Mouse (Mus musculus): ENCODE data around the gene Dnah12. TPM values are rescaled to one million over a fixed set of nuclear protein-coding genes. Genes with fewer than 3 reads are reported as not detected.

Dnah12 gene
- total RNA-seq, 2 experiments from 2014 or later = 0.07 to 0.14 TPM

DNA sequence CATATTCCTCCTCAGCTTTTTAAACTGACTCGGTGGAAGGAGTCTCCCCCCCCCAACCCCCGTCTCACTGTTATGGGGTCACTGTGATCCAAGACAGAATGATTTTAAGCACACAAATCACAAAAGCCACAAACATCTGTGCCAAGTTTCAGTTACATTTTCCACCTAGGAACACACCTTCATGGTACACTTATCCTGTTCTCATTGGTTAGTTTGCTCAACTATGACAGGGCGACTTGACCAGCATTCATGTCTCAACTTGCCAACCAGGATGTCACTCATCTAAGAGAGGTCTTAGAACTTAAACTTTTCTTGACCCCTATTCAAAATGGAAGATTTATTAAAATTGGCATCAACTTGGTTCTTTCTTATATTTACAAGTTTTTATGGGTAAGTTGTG, 31.8 kb downstream of the Dnah12 start:
- DNase-seq (ENCODE audit: extremely low spot score in 1 of 2, low spot score in 2 of 2) = no peak
- no peak overlapping the region for H3K27ac ChIP-seq
- no peak overlapping the region for H3K4me3 ChIP-seq
- TF ChIP-seq CTCF (IDR thresholded peaks at IDR 0.05) = no peak
- intact Hi-C loops (cut with DNase I) = no loop called here

DNA sequence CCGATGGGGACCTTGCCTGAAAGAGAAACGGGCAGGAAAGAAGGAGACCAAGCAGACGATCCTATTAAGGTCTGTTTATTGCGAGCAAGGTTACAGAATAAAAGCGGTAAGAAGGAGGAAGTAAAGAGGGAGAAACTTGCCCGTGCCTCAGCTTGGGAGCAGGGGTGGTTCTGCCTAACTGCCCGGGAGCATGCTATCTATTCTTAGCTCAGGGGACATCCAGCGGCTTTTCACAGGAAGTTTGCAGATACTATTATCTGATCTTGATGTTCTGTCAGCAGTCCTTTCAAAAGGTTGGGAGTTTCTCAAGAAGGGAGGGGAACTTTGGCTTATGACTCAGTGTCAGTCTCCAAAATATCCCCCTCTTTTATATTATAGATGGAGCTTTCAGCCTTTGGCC, 65.5 kb downstream of the Dnah12 start:
- no peak for TF ChIP-seq CTCF (IDR thresholded peaks at IDR 0.05)
- DNase-seq (ENCODE audit: extremely low spot score in 1 of 2, low spot score in 2 of 2) = no peak
- Histone ChIP-seq H3K27ac (no peak overlapping the region), H3K4me3 (no peak overlapping the region)
- intact Hi-C loops (cut with DNase I) = no loop called here

DNA sequence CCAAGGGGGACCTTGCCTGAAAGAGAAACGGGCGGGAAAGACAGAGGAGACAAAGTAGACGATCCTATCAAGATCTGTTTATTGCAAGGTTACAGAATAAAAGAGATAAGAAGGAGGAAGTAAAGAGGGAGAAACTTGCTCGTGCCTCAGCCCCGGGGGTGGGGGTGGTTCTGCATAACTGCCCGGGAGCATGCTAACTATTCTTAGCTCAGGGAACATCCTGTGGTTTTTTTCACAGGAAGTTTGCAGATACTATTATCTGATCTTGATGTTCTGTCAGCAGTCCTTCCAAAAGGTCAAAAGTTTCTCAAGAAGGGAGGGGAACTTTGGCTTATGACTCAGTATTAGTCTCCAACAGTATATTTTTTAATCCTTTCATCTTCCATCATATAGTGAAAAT, 71.8 kb downstream of the Dnah12 start:
- no peak for DNase-seq (ENCODE audit: extremely low spot score in 1 of 2, low spot score in 2 of 2)
- no peak overlapping the region for H3K4me3 ChIP-seq
- no peak for TF ChIP-seq CTCF (IDR thresholded peaks at IDR 0.05)

DNA sequence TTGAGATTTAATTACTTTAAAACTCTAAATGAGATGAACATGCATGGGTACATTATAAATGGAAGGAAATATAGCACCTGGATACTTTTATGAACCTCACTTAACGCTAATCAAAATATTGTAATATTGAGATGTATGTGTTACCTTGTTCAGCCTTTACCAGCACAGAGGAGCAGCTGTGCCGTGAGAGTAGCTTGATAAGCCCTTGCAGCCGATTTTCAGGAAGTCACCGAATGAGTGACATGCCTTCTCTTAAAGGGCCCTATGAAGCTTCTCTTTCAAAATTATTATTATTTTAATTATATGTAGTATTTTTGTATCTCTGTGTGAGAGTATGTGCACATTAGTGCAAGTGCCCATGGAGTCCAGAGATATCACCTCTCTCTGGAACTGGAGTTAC, 75.1 kb downstream of the Dnah12 start:
- intact Hi-C loops (cut with DNase I) = no loop called here
- no peak for DNase-seq (ENCODE audit: extremely low spot score in 1 of 2, low spot score in 2 of 2)
- no peak for TF ChIP-seq CTCF (IDR thresholded peaks at IDR 0.05)
- no peak overlapping the region for H3K27ac ChIP-seq
- H3K4me3 ChIP-seq = no peak overlapping the region

More for the DNA sequence above, 71.8 kb downstream of the Dnah12 start:
- no peak overlapping the region for H3K27ac ChIP-seq
- intact Hi-C loops (cut with DNase I) = no loop called here

- no peak for DNase-seq (ENCODE audit: extremely low spot score in 1 of 2, low spot score in 2 of 2)
- no peak overlapping the region for H3K4me3 ChIP-seq
- intact Hi-C loops (cut with DNase I) = no loop called here
- H3K27ac ChIP-seq = no peak overlapping the region
- no peak for TF ChIP-seq CTCF (IDR thresholded peaks at IDR 0.05)
Observed at GRCm38 (mm10) chr14:26773536-26773935, 80.5 kb downstream of the Dnah12 start.

- no peak overlapping the region for H3K4me3 ChIP-seq
- no peak for TF ChIP-seq CTCF (IDR thresholded peaks at IDR 0.05)
- intact Hi-C loops (cut with DNase I) = loop anchor here (10.0 kb wide), 1 partner anchor 111 kb away; the partner anchor contains the start of gene Asb14
- H3K27ac ChIP-seq = no peak overlapping the region
- no peak for DNase-seq (ENCODE audit: extremely low spot score in 1 of 2, low spot score in 2 of 2)
Observed at GRCm38 (mm10) chr14:26783731-26784130, 90.7 kb downstream of the Dnah12 start.

DNA sequence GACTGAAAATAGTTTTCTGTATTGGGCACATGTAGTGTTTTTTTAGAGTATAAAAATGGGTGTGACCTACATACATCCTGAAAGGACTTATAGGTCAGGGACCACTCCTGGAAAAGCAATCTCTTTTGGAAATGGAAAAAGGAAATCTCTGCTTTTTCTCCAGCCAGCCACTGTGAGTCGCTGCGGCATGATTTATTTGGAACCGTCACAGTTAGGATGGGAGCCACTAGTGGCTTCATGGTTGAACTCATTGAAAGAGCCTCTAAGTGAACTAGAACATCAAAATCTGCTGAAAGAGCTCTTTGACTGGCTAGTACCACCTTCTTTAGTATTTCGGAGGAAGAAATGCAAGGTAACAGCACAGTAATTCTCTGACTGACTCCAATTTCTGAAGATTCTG, 92.6 kb downstream of the Dnah12 start:
- intact Hi-C loops (cut with DNase I) = loop anchor here (1.0 to 10.0 kb wide), 2 partner anchors 109 to 312 kb away; partner anchors contain the start of gene Asb14
- no peak for DNase-seq (ENCODE audit: extremely low spot score in 1 of 2, low spot score in 2 of 2)
- Histone ChIP-seq H3K4me3 (no peak overlapping the region), H3K27ac (no peak overlapping the region)
- TF ChIP-seq CTCF (IDR thresholded peaks at IDR 0.05) = peak; percentile 55

DNA sequence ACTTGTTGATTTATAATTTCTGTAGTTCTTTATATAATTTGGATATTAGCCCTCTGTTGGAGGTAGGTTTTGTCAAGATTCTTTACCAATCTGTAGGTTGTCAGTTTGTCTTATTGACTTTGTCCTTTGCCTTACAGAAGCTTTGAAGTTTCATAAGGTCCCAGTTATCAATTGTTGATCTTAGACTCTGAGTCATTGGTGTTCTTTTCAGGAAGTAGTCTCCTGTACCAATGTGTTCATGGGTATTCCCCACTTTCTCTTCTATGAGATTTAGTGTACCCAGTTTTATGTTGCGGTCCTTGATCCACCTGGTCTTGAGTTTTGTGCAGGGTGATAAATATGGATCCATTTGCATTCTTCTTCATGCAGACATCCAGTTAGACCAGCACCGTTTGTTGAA, 101.4 kb downstream of the Dnah12 start:
- no peak overlapping the region for H3K27ac ChIP-seq
- no peak for DNase-seq (ENCODE audit: extremely low spot score in 1 of 2, low spot score in 2 of 2)
- intact Hi-C loops (cut with DNase I) = no loop called here
- no peak overlapping the region for H3K4me3 ChIP-seq
- TF ChIP-seq CTCF (IDR thresholded peaks at IDR 0.05) = no peak

DNA sequence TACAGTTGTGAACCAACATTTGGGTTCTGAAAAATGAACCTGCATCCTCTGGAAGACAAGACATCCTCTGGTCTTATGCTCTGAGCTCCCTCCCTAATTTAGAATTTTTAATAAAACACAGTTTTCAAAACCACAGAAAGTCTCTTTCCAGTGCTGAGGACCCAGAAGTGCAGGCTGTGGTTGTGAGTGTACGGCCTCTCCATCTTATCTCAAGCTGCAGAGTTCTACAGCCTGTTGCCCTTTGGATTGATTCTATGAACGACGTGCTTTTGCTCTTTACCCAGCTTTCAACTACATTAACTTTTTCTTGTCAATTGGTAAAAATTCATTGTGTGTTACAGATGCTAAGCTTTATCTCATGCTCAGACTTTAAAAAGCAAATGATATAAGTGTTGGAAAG, 105.3 kb downstream of the Dnah12 start:
- no peak for DNase-seq (ENCODE audit: extremely low spot score in 1 of 2, low spot score in 2 of 2)
- Histone ChIP-seq H3K27ac (no peak overlapping the region), H3K4me3 (no peak overlapping the region)
- TF ChIP-seq CTCF (IDR thresholded peaks at IDR 0.05) = no peak
- intact Hi-C loops (cut with DNase I) = no loop called here

- intact Hi-C loops (cut with DNase I) = no loop called here
- Histone ChIP-seq H3K4me3 (no peak overlapping the region), H3K27ac (no peak overlapping the region)
- TF ChIP-seq CTCF (IDR thresholded peaks at IDR 0.05) = no peak
- DNase-seq (ENCODE audit: extremely low spot score in 1 of 2, low spot score in 2 of 2) = no peak
Observed at GRCm38 (mm10) chr14:26799286-26799685, 106.2 kb downstream of the Dnah12 start.

GRCm38 (mm10) chr14:26805500-26805899, 112.4 kb downstream of the Dnah12 start:
- no peak for TF ChIP-seq CTCF (IDR thresholded peaks at IDR 0.05)
- no peak overlapping the region for H3K27ac ChIP-seq
- intact Hi-C loops (cut with DNase I) = no loop called here
- no peak for DNase-seq (ENCODE audit: extremely low spot score in 1 of 2, low spot score in 2 of 2)
- no peak overlapping the region for H3K4me3 ChIP-seq

DNA sequence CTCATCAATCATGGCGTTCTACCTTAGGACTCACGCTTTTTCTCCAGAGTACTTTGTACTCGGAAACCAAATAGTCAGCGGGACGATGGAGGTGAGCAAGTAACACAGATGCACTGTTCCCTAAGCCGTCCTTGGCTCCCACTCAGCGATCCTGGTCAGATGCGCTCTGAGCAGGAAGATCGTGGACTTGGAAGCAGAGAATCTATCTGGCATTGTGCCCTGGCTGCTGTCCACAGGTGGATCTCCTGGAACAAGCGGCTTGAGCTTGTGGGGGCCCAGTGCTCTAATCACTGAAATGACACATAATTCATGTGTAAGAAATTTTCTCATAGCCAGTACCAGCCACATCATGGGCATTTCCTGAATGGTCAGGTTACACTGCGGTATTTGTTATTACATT, 119.7 kb downstream of the Dnah12 start:
- DNase-seq (ENCODE audit: extremely low spot score in 1 of 2, low spot score in 2 of 2) = no peak
- Histone ChIP-seq H3K4me3 (no peak overlapping the region), H3K27ac (no peak overlapping the region)
- TF ChIP-seq CTCF (IDR thresholded peaks at IDR 0.05) = no peak
- intact Hi-C loops (cut with DNase I) = no loop called here

GRCm38 (mm10) chr14:26813871-26814270, 120.8 kb downstream of the Dnah12 start:
- intact Hi-C loops (cut with DNase I) = no loop called here
- Histone ChIP-seq H3K27ac (no peak overlapping the region), H3K4me3 (no peak overlapping the region)
- no peak for TF ChIP-seq CTCF (IDR thresholded peaks at IDR 0.05)
- DNase-seq (ENCODE audit: extremely low spot score in 1 of 2, low spot score in 2 of 2) = no peak

- DNase-seq (ENCODE audit: extremely low spot score in 1 of 2, low spot score in 2 of 2) = no peak
- intact Hi-C loops (cut with DNase I) = no loop called here
- no peak overlapping the region for H3K27ac ChIP-seq
Observed at GRCm38 (mm10) chr14:26814908-26815307, 121.8 kb downstream of the Dnah12 start.

More at GRCm38 (mm10) chr14:26814908-26815307, 121.8 kb downstream of the Dnah12 start:
- peak; percentile 5 for TF ChIP-seq CTCF (IDR thresholded peaks at IDR 0.05)
- H3K4me3 ChIP-seq = no peak overlapping the region

Data from left cerebral cortex, adult 2 months (tissue).